Comparison of ENCODE assay signal across 9 mouse cellular contexts in the genomic region with DNA sequence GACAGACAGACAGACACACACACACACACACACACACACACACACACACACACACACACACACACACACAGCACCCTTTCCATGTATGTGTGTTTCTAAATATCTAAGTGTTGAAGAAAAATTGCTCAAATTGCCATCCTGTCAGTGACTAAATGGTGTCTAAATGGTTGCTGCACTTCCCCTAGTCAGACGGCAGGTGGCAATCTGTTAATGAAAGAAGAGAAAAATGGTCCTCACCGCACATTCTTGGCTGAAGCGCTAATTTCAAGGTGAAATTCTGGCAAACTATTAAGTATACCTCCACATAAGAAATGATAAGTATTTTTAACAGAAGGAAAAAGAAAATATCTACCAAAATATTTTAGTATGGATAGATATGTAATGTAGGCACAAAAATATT. TPM values are rescaled to one million over a fixed set of nuclear protein-coding genes. Genes with fewer than 3 reads are reported as not detected.
DNase-seq lines count a peak whose midpoint lies in the region; ATAC-seq lines count a peak whose summit lies in the region.
"Had no signal": no experiment of that assay in that cellular context is flagged by ENCODE, and none has a peak within 500 bp of the region (broad histone marks: within the 10 kb centered on the region; RNA-seq: fewer than 3 reads in every experiment).

No protein-coding gene starts in this region.

- no peak overlapping the region for H3K27ac ChIP-seq in kidney, embryonic 15.5 days
- H3K27ac ChIP-seq in embryonic facial prominence, embryonic 14.5 days (replicated peaks; ENCODE audit: low read depth, low read length), result no peak overlapping the region
- H3K27ac ChIP-seq: limb, embryonic 15.5 days had no signal

- no peak overlapping the region for H3K9ac ChIP-seq in kidney, embryonic 15.5 days
- no peak overlapping the region for H3K9ac ChIP-seq in embryonic facial prominence, embryonic 14.5 days (ENCODE audit: low read depth, low read length)
- H3K9ac ChIP-seq: limb, embryonic 15.5 days had no signal

- H3K9me3 ChIP-seq in kidney, embryonic 15.5 days (replicated peaks), result no peaks in the 10 kb centered on the region
- no peaks in the 10 kb centered on the region for H3K9me3 ChIP-seq in embryonic facial prominence, embryonic 14.5 days (ENCODE audit: control insufficient read depth, low read length)
- H3K9me3 ChIP-seq: limb, embryonic 15.5 days had no signal

- no peak overlapping the region for H3K4me3 ChIP-seq in kidney, embryonic 15.5 days (replicated peaks)
- H3K4me3 ChIP-seq in embryonic facial prominence, embryonic 14.5 days (ENCODE audit: low read depth, low read length), result no peak overlapping the region
- H3K4me3 ChIP-seq: limb, embryonic 15.5 days had no signal

- 9% methylated on average over 3 of the region's 3 CpGs for WGBS in kidney, embryonic 15.5 days
- 10% methylated on average over 3 of the region's 3 CpGs for WGBS in embryonic facial prominence, embryonic 14.5 days

- H3K36me3 ChIP-seq in kidney, embryonic 15.5 days, result peaks cover 9% of the 10 kb centered on the region; the same call in 1 of the 2 replicates
- H3K36me3 ChIP-seq in embryonic facial prominence, embryonic 14.5 days (ENCODE audit: control insufficient read depth, insufficient read depth, low read length), result no peaks in the 10 kb centered on the region
- H3K36me3 ChIP-seq: limb, embryonic 15.5 days had no signal

- H3K4me1 ChIP-seq in kidney, embryonic 15.5 days, result peaks cover 6% of the 10 kb centered on the region
- no peaks in the 10 kb centered on the region for H3K4me1 ChIP-seq in embryonic facial prominence, embryonic 14.5 days (ENCODE audit: control insufficient read depth, insufficient read depth, low read length)
- H3K4me1 ChIP-seq: limb, embryonic 15.5 days had no signal

- H3K4me2 ChIP-seq in kidney, embryonic 15.5 days, result no peak overlapping the region
- no peak overlapping the region for H3K4me2 ChIP-seq in embryonic facial prominence, embryonic 14.5 days (ENCODE audit: low read depth, low read length)
- H3K4me2 ChIP-seq: limb, embryonic 15.5 days had no signal

- H3K27me3 ChIP-seq in kidney, embryonic 15.5 days, result no peaks in the 10 kb centered on the region
- no peaks in the 10 kb centered on the region for H3K27me3 ChIP-seq in embryonic facial prominence, embryonic 14.5 days (replicated peaks; ENCODE audit: control insufficient read depth, insufficient read depth, low read length)
- H3K27me3 ChIP-seq: limb, embryonic 15.5 days had no signal

- ATAC-seq in kidney, embryonic 15.5 days (replicated peaks; ENCODE audit: low FRiP score), result no peak
- no peak for ATAC-seq in embryonic facial prominence, embryonic 14.5 days (ENCODE audit: low read depth)
- ATAC-seq in erythroblast, adult 5-6 weeks (replicated peaks; ENCODE audit: low FRiP score, poor library complexity, severe bottlenecking), result no peak

- DNase-seq in kidney, adult 9 months, result peak; percentile 49
- peak; percentile 62 for DNase-seq in CD4-positive, CD25-positive, alpha-beta regulatory T cell, adult 2 months (ENCODE audit: low read depth, low spot score)
- peak; percentile 62 for DNase-seq in NIH3T3 (ENCODE audit: low read depth)
- peak; percentile 84 for DNase-seq in embryonic facial prominence, embryonic 14.5 days (ENCODE audit: low spot score)
- DNase-seq in lung, postnatal 36 days, result peak; percentile 41
- DNase-seq in gastrocnemius, postnatal 25 days, result no peak

RNA-seq across cellular contexts. Expression of a gene that starts 28.6 kb away (rescaled TPM):
- polyA plus RNA-seq in kidney, embryonic 15.5 days (2015; fragmentation: Nextera tagmentation; extraction: Ambion mirVana), result 82.5 and 82.7 TPM in 2 replicates
- polyA plus RNA-seq in embryonic facial prominence, embryonic 14.5 days (2014; fragmentation: Nextera tagmentation; extraction: Ambion mirVana), result 9.2 and 10.5 TPM in 2 replicates
- not detected in 2 replicates for total RNA-seq in erythroblast, adult 5-6 weeks (2015; ENCODE audit: low replicate concordance)
- total RNA-seq in erythroblast, adult 5-6 weeks (2017; ENCODE audit: low replicate concordance), result not detected in 2 replicates
- 1 to 10 TPM; 1.6 to 2.9 TPM for total RNA-seq in gastrocnemius, postnatal 25 days (2021)
